Mouse (Mus musculus): ENCODE results near the gene Sptbn4.

Gene Sptbn4

GRCm38 (mm10) chr7:27474490-27474954 is 27.0 kb upstream of the Sptbn4 start:
- peak; percentile 97 for DNase-seq (ENCODE audit: low spot score)

- DNase-seq (ENCODE audit: low spot score), result no peak
Measured at GRCm38 (mm10) chr7:27473835-27474489, 26.5 kb upstream of the Sptbn4 start.

GRCm38 (mm10) chr7:27473156-27473834 is 25.8 kb upstream of the Sptbn4 start, which contains the start of gene Sertad3:
Gene Sertad3, plus strand, starts transcription at chr7:27473768.
- DNase-seq (ENCODE audit: low spot score), result peak; percentile 97

- DNase-seq (ENCODE audit: low spot score), result no peak
Measured at GRCm38 (mm10) chr7:27472596-27472995, 25.1 kb upstream of the Sptbn4 start.

DNA sequence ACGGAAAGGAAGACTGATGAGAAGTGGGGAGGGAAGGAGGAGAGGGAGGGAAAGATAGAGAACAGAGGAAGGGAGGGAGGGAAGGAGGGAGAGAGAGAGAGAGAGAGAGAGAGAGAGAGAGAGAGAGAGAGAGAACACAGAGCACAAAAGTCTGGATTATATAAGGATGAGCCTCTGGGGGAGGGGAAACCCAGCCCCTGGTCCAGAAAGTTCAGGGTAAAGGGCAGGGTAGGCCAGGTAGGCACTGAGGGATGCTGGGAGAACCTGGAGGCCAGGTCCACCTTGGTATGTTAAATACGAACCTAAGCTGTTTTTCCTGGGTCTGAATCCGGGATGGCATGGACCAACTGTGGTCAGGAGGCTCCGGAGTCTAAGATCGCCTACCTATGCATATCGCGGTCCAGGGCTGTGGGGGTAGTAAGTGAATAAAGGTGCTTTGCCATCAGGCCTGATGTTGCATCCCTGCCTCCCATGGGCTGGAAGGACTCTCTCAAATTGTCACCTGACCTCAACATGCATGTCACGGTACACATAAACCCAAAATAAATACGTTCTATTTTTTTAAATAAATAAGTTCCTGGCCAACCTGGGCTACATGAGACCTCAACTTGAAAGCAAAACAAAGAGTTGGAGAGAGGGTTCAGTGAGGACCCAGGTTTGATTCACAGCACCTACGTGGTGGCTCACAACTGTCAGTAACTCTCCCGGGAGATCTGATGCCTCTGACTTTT is 24.1 kb upstream of the Sptbn4 start:
- DNase-seq (ENCODE audit: low spot score), result no peak

DNA sequence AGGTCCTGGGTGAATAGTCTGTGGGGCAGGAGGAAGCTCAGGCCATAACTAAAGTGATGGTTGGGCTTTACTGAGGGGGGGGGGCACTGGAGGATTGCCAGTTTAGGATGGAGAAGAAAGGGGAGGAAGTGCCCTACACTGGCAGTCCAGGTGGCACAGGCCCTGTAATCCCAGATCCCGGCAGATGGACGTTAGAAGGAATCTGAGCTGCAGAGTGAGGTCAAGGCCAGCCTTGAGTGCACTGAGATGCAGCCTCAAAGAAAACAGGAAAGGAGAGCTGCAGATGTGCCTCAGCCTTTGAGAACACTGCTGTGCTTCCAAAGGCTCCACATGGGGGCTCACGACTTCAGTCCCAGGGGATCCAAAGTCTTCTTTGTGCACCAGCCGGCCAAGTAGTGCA is 20.2 kb upstream of the Sptbn4 start:
- DNase-seq (ENCODE audit: low spot score), result no peak

- no peak for DNase-seq (ENCODE audit: low spot score)
Measured at GRCm38 (mm10) chr7:27460477-27460876, 13.0 kb upstream of the Sptbn4 start.

DNA sequence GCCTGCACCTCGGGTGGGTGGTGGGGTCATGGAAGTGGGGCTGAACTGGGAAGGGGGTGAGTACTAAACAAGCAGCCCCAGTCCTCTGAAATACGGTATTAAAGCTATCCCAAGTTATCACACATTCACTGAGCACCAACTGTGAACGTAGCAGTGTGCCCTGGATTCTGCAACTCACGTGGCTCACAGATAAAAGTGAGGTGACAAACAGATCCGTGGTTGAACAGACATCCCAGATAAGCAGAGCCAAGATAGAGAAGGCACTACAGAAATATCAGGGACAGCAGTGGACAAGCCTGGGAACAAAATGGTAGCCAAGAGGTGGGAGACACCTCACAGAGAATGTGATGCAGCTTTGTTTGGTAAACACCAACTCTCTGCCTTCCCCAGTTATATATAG is 12.2 kb upstream of the Sptbn4 start:
- DNase-seq (ENCODE audit: low spot score), result no peak

- no peak for DNase-seq (ENCODE audit: low spot score)
Measured at GRCm38 (mm10) chr7:27458614-27459013, 11.1 kb upstream of the Sptbn4 start.

- DNase-seq (ENCODE audit: low spot score), result no peak
Measured at GRCm38 (mm10) chr7:27455273-27455672, 7.8 kb upstream of the Sptbn4 start.

- no peak for DNase-seq (ENCODE audit: low spot score)
Measured at GRCm38 (mm10) chr7:27454461-27455121, 7.1 kb upstream of the Sptbn4 start.

GRCm38 (mm10) chr7:27452206-27452770 is 4.8 kb upstream of the Sptbn4 start:
- DNase-seq (ENCODE audit: low spot score), result no peak

DNA sequence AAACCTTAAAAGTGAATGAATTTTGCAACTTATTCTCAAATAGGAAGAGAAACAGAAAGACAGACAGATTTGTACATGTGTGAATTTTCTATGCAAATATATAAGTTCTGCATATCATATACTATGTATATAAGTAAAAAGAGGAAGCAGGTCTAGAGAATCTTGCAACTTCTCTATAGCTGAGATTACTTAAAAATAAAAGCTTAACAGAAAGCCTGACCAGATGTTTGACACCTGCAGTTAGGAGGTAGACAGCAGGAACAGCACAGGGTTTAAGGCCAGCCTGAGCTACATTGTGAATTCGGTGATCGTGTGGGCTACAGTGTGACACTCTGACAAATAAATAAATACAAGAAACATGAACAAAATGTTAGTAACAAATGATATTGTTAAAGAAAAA is 3.9 kb upstream of the Sptbn4 start:
- no peak for DNase-seq (ENCODE audit: low spot score)

DNA sequence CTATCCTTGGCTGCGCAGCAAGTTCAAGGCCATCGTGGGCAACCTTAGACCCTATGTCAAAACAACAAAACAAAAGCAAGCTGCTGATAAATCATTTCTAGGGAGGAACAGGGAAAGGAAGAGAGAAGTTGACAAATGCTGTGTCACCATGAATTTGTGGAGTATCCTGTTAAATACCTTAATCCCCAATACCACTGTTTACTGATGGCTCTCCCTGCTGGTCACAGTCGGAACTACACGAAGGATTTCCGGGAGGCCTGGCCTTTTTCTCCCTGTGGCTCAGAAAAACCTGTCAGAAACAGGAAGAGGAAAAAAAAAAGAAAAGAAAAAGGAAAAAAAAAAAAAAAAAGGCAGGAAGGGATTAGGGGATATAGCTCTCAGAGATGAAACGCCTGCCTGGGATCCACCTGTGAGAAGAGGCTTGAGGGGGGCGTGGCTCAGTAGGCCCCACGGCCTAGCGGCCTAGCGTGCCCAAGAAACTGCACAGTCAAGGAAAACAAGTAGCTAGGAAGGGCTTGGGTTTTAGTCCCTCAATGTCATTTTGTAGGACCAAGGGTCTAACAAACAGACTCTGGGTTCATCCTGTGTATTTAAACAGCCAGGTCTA is 1.9 kb upstream of the Sptbn4 start:
- DNase-seq (ENCODE audit: low spot score), result peak; percentile 51

GRCm38 (mm10) chr7:27448421-27449206 is 1.1 kb upstream of the Sptbn4 start:
- no peak for DNase-seq (ENCODE audit: low spot score)

GRCm38 (mm10) chr7:27446521-27447418 is 716 bp downstream of the Sptbn4 start:
- no peak for DNase-seq (ENCODE audit: low spot score)

DNA sequence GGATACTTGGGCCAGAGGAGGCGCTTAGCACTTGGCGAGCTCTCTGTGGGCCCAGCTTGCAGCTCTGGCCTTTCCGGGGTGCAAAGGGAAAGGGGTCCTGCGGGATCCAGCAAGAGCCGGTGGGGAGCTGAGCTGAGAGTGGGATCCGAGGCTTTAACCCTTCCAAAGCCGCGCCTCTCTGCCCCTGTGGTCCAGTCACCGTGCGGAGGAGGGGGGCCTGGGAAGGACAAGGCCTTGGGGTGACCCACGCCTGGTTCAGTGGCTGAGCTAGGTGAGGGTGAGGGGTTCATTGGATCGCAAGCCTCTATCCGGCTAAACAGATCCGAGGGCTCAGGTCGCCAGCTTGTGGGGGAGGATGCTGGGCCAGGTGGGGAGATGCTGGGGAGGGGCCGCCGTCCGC is 1.4 kb downstream of the Sptbn4 start:
- DNase-seq (ENCODE audit: low spot score), result no peak

- DNase-seq (ENCODE audit: low spot score), result no peak
Measured at GRCm38 (mm10) chr7:27440014-27440413, 7.5 kb downstream of the Sptbn4 start.

- no peak for DNase-seq (ENCODE audit: low spot score)
Measured at GRCm38 (mm10) chr7:27437544-27437943, 9.9 kb downstream of the Sptbn4 start.

DNA sequence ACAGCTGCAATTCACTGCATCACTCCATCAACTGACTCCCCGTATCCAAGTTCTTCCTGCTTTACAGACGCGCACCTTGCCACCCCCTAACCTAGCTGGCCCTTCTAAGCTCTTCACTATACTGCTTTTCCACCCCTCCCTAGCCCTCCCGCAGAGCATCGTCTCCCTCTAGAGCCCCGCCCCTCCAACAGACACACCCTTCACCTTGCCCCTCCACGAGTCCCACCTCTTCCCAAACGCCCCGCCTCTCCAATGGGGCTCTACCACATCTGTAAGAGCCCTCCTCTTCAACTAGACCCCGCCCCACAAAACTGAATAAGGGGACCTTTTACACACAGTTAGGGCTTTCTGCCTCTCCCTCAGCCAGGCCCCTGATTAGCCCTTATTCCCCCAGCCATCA is 13.7 kb downstream of the Sptbn4 start:
- no peak for DNase-seq (ENCODE audit: low spot score)
